Mouse (Mus musculus) embryonic fibroblast, embryonic 13.5 days (primary cell): Measurements from ENCODE around the gene Map4k3.

Experiments
- CTCF ChIP-seq: IDR thresholded peaks from 2 replicates; pipeline ENCODE4 v1.5.1; 2011; ENCODE audit warnings: mild to moderate bottlenecking, control low read depth, low read length, moderate library complexity, borderline replicate concordance; ENCODE audit not compliant: insufficient read depth
- POLR2A ChIP-seq: IDR thresholded peaks from 2 replicates; pipeline ENCODE4 v1.6.1; 2011; ENCODE audit warnings: low read depth, mild to moderate bottlenecking, control low read depth, low read length, moderate library complexity

DNA sequence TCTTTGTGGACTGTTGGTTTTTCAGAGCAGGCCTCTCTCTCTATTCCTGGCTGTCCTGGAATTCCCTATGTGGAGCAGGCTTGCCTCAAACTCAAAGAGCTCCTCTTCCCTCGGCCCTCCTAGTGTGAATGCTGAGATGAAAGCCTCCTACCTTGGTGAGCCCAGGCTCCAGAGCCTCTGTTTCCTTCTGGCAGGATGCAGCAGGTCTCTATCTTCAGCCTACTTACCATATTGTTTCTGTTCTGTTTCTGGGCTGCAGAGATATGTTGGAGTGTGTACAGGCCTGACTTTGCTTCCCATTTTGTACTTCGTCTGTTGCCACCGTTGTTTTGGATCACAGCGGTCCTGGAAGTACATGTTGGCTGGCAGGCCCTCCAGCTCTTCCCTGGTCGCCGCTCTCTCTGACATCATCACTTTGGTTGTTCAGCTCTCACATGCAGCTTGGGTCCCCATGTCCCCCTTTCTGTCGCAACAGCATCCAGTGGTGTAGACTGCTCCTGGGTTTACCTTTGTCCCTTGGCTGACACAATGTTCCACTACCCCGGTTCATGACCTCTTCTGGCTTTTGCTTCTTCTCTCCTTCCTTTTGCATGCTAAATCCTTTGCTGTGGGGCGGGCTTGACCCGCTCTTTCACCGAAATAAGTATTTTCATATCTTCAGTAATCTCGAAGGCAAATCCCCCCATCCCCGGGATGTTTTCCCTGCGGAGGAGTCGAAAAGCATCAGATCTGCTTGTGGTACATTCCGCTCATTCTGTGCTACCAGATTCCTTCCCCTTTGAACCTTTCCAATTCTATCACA, 32.3 kb upstream of the Map4k3 start:
- TF ChIP-seq POLR2A = no peak
- TF ChIP-seq CTCF = no peak
